Mouse (Mus musculus) liver, embryonic 16.5 days (tissue): Measurements from ENCODE around the gene Gimap3. TPM values are rescaled to one million over a fixed set of nuclear protein-coding genes. Genes with fewer than 3 reads are reported as not detected.
A peak's percentile ranks its signal among the peaks of the same experiment; 100 is the strongest.

ENCODE experiments used
- ATAC-seq: fragments of 200-750 bp; cut with Nextera tagmentation; 2 replicates; pipeline ENCODE4 v1.8.0; 2017; ENCODE audit warnings: low read depth, mild to moderate bottlenecking, moderate number of reproducible peaks, moderate library complexity
- H3K27ac ChIP-seq: fragments of 300-500 bp; sonication (generic); 2 replicates; pipeline ENCODE4 v1.5.1; 2014; ENCODE audit warnings: mild to moderate bottlenecking, low read length
- H3K27me3 ChIP-seq: fragments of 300-500 bp; sonication (generic); 2 replicates; pipeline ENCODE4 v1.6.1; 2014; ENCODE audit warnings: low read depth, low read length, mixed read lengths; ENCODE audit not compliant: control insufficient read depth, insufficient read depth
- H3K36me3 ChIP-seq: fragments of 300-500 bp; sonication (generic); 2 replicates; pipeline ENCODE4 v1.6.1; 2014; ENCODE audit warnings: mild to moderate bottlenecking; ENCODE audit not compliant: control insufficient read depth, insufficient read depth
- H3K4me1 ChIP-seq: fragments of 300-500 bp; sonication (generic); 2 replicates; pipeline ENCODE4 v1.6.1; 2014; ENCODE audit warnings: low read depth, low read length, mixed read lengths; ENCODE audit not compliant: control insufficient read depth
- H3K4me2 ChIP-seq: fragments of 300-500 bp; sonication (generic); 2 replicates; pipeline ENCODE4 v1.6.1; 2014; ENCODE audit warnings: low read depth, low read length, mixed read lengths
- H3K4me3 ChIP-seq: fragments of 300-500 bp; sonication (generic); 2 replicates; pipeline ENCODE4 v1.5.1; 2014; ENCODE audit warnings: low read depth, mild to moderate bottlenecking, low read length
- H3K9ac ChIP-seq: fragments of 300-500 bp; sonication (generic); 2 replicates; pipeline ENCODE4 v1.6.1; 2014; ENCODE audit warnings: low read depth, low read length
- H3K9me3 ChIP-seq: fragments of 300-500 bp; sonication (generic); replicated peaks from 2 replicates; pipeline ENCODE4 v1.6.1; 2016; ENCODE audit warnings: low read length; ENCODE audit not compliant: control insufficient read depth
- WGBS: fragments of 180-500 bp; shearing (Covaris S2); extraction: QIAGEN DNeasy Blood & Tissue Kit; methylation state at CpG from one replicate; pipeline ENCODE4 v1.1.7; 2014; ENCODE audit not compliant: insufficient replicate concordance; 5-methylcytosine and 5-hydroxymethylcytosine counted together
- polyA plus RNA-seq: library from polyadenylated mRNA; unstranded; fragments of >200 nt; fragmentation: Nextera tagmentation; extraction: Ambion mirVana; gene quantifications from 2 replicates; pipeline ENCODE4 v1.2.1, GENCODE M21; 2015

The Gimap3 gene
- polyA plus RNA-seq, 1 experiment from 2014 or later, result 0.37 TPM

DNA sequence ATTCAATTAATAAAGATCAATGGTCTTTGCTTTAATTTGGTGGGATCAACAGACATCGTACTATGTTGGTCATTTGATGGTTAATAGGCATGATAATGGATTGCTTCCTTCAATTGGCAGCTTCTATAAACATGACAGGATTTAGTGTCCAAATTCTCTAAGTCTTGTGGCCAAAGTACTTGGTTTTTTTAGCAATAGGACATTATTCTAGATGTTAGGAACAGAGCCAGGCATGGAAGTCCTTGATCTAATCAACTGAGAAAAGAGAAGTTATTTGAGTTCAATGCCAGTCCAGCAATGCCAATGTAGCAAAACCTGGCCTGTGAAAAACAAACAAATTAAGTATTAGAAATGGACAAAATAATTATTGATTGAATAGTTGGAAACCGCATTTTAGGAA, 14.9 kb upstream of the Gimap3 start:
- Histone ChIP-seq H3K9ac (no peak overlapping the region), H3K4me1 (no peaks in the 10 kb centered on the region), H3K36me3 (no peaks in the 10 kb centered on the region), H3K4me3 (no peak overlapping the region), H3K27me3 (no peaks in the 10 kb centered on the region), H3K27ac (no peak overlapping the region), H3K4me2 (no peak overlapping the region), H3K9me3 (no peaks in the 10 kb centered on the region)
- 57% methylated on average over 2 of the region's 2 CpGs for WGBS
- ATAC-seq, result no peak

- Histone ChIP-seq H3K4me2 (no peak overlapping the region), H3K4me1 (no peaks in the 10 kb centered on the region), H3K27me3 (no peaks in the 10 kb centered on the region), H3K9ac (no peak overlapping the region), H3K27ac (no peak overlapping the region), H3K9me3 (no peaks in the 10 kb centered on the region), H3K4me3 (no peak overlapping the region), H3K36me3 (no peaks in the 10 kb centered on the region)
- no peak for ATAC-seq
- WGBS, result 33% methylated on average over 1 of the region's 1 CpGs
These were observed 14.5 kb upstream of the Gimap3 start for GRCm38 (mm10) chr6:48785189-48785588.

DNA sequence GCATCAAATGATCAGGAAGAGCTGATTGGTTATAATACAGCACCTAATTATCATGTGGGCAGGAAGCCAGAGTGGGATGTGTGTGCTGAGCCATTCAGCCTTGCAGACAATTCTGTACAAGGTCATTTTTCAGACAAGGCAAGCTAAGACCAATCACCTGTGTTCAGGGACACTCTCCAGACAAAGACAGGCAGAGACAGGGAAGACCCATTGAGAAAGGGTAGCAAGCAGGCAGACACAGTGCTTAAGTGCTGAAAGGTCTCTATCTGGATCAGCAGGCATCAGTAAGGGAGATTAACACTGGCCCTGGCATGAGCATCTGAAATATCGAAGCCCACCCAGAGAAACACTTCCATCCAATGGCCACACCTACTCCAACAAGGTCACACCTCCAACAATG, 13.8 kb upstream of the Gimap3 start:
- 71% methylated on average over 1 of the region's 1 CpGs for WGBS
- Histone ChIP-seq H3K4me3 (no peak overlapping the region), H3K27ac (no peak overlapping the region), H3K4me2 (no peak overlapping the region), H3K9me3 (no peaks in the 10 kb centered on the region), H3K36me3 (no peaks in the 10 kb centered on the region), H3K9ac (no peak overlapping the region), H3K27me3 (no peaks in the 10 kb centered on the region), H3K4me1 (no peaks in the 10 kb centered on the region)
- ATAC-seq, result no peak

DNA sequence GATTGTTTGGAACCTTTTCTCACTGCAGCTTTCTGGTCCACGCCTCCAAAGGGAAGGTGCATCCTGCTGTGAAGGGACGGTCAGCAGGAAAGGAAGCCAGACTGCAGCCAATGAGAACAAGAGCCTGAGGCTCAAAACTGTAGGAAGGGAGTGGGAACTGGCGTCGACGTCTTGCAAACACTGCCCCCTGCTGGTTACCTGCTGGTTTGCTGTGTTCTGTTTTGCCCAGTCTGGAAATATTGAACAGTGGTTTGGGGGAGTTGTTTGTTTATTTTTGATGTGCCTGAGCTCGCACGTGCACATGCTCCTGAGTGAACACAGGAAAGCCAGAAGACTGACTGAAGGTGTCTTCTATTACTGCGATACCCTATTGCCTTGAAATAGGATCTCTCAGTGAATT, 1.4 kb upstream of the Gimap3 start:
- H3K36me3 ChIP-seq, result no peaks in the 10 kb centered on the region
- H3K4me3 ChIP-seq, result no peak overlapping the region
- WGBS, result 6% methylated on average over 8 of the region's 8 CpGs
- peak; percentile 27; the same call in 1 of the 2 replicates for ATAC-seq
- no peaks in the 10 kb centered on the region for H3K27me3 ChIP-seq
- no peak overlapping the region for H3K9ac ChIP-seq
- no peak overlapping the region for H3K27ac ChIP-seq
- H3K4me2 ChIP-seq, result no peak overlapping the region
- H3K9me3 ChIP-seq, result no peaks in the 10 kb centered on the region
- peaks cover 2% of the 10 kb centered on the region; the same call in 1 of the 2 replicates for H3K4me1 ChIP-seq

GRCm38 (mm10) chr6:48768933-48769332, 1.7 kb downstream of the Gimap3 start:
- no peak overlapping the region for H3K27ac ChIP-seq
- H3K4me2 ChIP-seq, result no peak overlapping the region
- no peak for ATAC-seq
- no peak overlapping the region for H3K4me3 ChIP-seq
- peaks cover 2% of the 10 kb centered on the region; the same call in 1 of the 2 replicates for H3K4me1 ChIP-seq
- no peaks in the 10 kb centered on the region for H3K9me3 ChIP-seq
- no peaks in the 10 kb centered on the region for H3K27me3 ChIP-seq
- 66% methylated on average over 3 of the region's 3 CpGs for WGBS
- H3K9ac ChIP-seq, result no peak overlapping the region
- H3K36me3 ChIP-seq, result no peaks in the 10 kb centered on the region

GRCm38 (mm10) chr6:48768178-48768869, 2.3 kb downstream of the Gimap3 start:
- 31% methylated on average over 9 of the region's 9 CpGs for WGBS
- Histone ChIP-seq H3K36me3 (no peaks in the 10 kb centered on the region), H3K27ac (no peak overlapping the region), H3K9me3 (no peaks in the 10 kb centered on the region), H3K27me3 (no peaks in the 10 kb centered on the region), H3K4me3 (no peak overlapping the region), H3K9ac (no peak overlapping the region), H3K4me2 (no peak overlapping the region), H3K4me1 (peaks cover 2% of the 10 kb centered on the region; the same call in 1 of the 2 replicates)
- ATAC-seq, result no peak

DNA sequence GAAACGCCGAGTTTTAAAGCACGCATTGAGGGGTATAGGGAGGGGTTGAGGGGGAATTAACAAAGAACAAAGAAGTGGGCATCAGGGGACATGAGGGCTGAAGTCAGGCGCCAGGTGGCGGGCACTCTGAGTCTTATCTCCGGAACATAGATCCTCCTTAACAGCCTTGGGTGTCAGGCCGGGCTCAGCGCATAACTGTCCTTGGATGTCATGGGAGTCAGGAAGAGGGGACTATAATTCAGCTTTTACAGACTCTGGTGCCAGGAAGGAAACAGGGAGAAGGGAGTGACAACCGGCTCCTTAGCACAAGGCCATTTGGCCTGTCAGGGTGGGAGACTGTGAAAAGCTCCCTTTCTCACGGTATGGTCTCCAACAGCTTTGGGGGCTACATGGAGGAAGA, 6.2 kb downstream of the Gimap3 start:
- 80% methylated on average over 10 of the region's 10 CpGs for WGBS
- Histone ChIP-seq H3K27ac (no peak overlapping the region), H3K4me2 (no peak overlapping the region), H3K4me3 (no peak overlapping the region), H3K27me3 (no peaks in the 10 kb centered on the region), H3K36me3 (no peaks in the 10 kb centered on the region), H3K4me1 (peaks cover 2% of the 10 kb centered on the region; the same call in 1 of the 2 replicates), H3K9ac (no peak overlapping the region), H3K9me3 (no peaks in the 10 kb centered on the region)
- ATAC-seq, result no peak

DNA sequence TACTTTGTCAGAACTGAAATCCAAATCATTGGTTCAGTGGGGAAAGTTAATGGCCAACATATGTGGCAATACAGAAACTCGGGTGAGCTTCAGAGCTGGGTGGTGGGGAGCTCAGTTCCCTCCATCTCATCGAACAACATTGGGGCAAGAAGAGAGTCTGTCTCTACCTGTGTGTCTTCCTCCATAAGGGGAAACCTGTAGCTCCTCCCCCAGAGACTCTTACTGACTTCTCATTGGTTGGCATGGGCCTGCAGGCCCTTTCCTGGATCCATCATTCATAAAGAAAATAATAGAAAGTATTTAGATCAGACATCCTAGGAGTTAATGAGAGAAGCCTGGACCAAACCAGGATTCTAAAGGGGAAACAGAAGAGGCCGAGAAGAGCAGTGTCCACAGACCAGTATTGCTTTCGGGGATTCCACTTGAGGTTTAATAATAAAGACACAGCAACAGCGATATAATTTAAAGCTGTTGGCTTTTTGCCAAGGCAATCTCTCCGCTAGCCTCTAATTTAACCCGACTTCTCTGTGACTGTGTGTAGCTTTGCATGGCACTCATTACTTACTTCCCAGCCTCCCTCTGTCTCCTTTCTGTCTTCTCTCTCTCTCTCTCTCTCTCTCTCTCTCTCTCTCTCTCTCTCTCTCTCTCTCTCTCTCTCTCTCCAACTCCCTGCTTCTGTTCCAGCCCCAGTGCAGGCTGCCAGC, 6.9 kb downstream of the Gimap3 start:
- H3K36me3 ChIP-seq, result no peaks in the 10 kb centered on the region
- H3K9ac ChIP-seq, result no peak overlapping the region
- H3K27me3 ChIP-seq, result no peaks in the 10 kb centered on the region
- no peak for ATAC-seq
- no peaks in the 10 kb centered on the region for H3K9me3 ChIP-seq
- peaks cover 2% of the 10 kb centered on the region; the same call in 1 of the 2 replicates for H3K4me1 ChIP-seq
- no peak overlapping the region for H3K4me3 ChIP-seq
- 65% methylated on average over 7 of the region's 7 CpGs for WGBS
- no peak overlapping the region for H3K4me2 ChIP-seq
- no peak overlapping the region for H3K27ac ChIP-seq
